Mouse (Mus musculus) liver, postnatal 0 days (tissue): ENCODE data around the gene E130114P18Rik. TPM values are rescaled to one million over a fixed set of nuclear protein-coding genes. Genes with fewer than 3 reads are reported as not detected.
A peak's percentile ranks its signal among the peaks of the same experiment; 100 is the strongest.

ENCODE experiments used
- ATAC-seq: fragments of 200-750 bp; cut with Nextera tagmentation; 2 replicates; pipeline ENCODE4 v1.8.0; 2017; ENCODE audit warnings: mild to moderate bottlenecking, moderate library complexity
- DNase-seq: peaks from one replicate; pipeline ENCODE4 v3.0.0-alpha.2; 2016
- H3K27ac ChIP-seq: fragments of 300-500 bp; sonication (generic); 2 replicates; pipeline ENCODE4 v1.5.1; 2014; ENCODE audit warnings: antibody characterized with exemption, moderate library complexity, mild to moderate bottlenecking, low read depth
- H3K27me3 ChIP-seq: fragments of 300-500 bp; sonication (generic); 2 replicates; pipeline ENCODE4 v1.6.1; 2014; ENCODE audit warnings: low read length, control low read depth, mixed read lengths; ENCODE audit not compliant: insufficient read depth
- H3K36me3 ChIP-seq: fragments of 300-500 bp; sonication (generic); replicated peaks from 2 replicates; pipeline ENCODE4 v1.6.1; 2014; ENCODE audit warnings: mild to moderate bottlenecking, control low read depth, low read length, moderate library complexity, mixed read lengths; ENCODE audit not compliant: insufficient read depth
- H3K4me1 ChIP-seq: fragments of 300-500 bp; sonication (generic); 2 replicates; pipeline ENCODE4 v1.6.1; 2014; ENCODE audit warnings: antibody characterized with exemption, mild to moderate bottlenecking, control low read depth; ENCODE audit not compliant: insufficient read depth
- H3K4me2 ChIP-seq: fragments of 300-500 bp; sonication (generic); 2 replicates; pipeline ENCODE4 v1.6.1; 2014; ENCODE audit warnings: low read depth, mild to moderate bottlenecking, low read length, moderate library complexity, mixed read lengths
- H3K4me3 ChIP-seq: fragments of 300-500 bp; sonication (generic); 2 replicates; pipeline ENCODE4 v1.5.1; 2014; ENCODE audit warnings: low read depth, low read length
- H3K9ac ChIP-seq: fragments of 300-500 bp; sonication (generic); replicated peaks from 2 replicates; pipeline ENCODE4 v1.6.1; 2014; ENCODE audit warnings: mild to moderate bottlenecking, moderate library complexity
- H3K9me3 ChIP-seq: fragments of 300-500 bp; sonication (generic); 2 replicates; pipeline ENCODE4 v1.6.1; 2016; ENCODE audit warnings: mild to moderate bottlenecking, control low read depth, low read length, mixed read lengths
- CTCF ChIP-seq: sonication (generic); IDR thresholded peaks from 2 replicates; pipeline ENCODE4 v1.5.1; 2016; ENCODE audit warnings: antibody characterized with exemption, low read depth
- EP300 ChIP-seq: IDR thresholded peaks from 2 replicates; pipeline ENCODE4 v1.6.1; 2016; ENCODE audit warnings: antibody characterized with exemption, low read depth, mild to moderate bottlenecking
- WGBS: fragments of 180-500 bp; shearing (Covaris S2); extraction: QIAGEN DNeasy Blood & Tissue Kit; methylation state at CpG from one replicate; pipeline ENCODE4 v1.1.7; 2014; ENCODE audit not compliant: insufficient replicate concordance; 5-methylcytosine and 5-hydroxymethylcytosine counted together
- polyA plus RNA-seq: library from polyadenylated mRNA; unstranded; fragments of >200 nt; fragmentation: Nextera tagmentation; extraction: Ambion mirVana; gene quantifications from 2 replicates; pipeline ENCODE4 v1.2.1, GENCODE M21; 2015

The E130114P18Rik gene
- polyA plus RNA-seq, 1 experiment from 2014 or later, result not detected

GRCm38 (mm10) chr4:97635296-97635755 is 142.6 kb downstream of the E130114P18Rik start:
- H3K4me3 ChIP-seq, result no peak overlapping the region
- no peaks in the 10 kb centered on the region for H3K4me1 ChIP-seq
- 70% methylated on average over 6 of the region's 6 CpGs for WGBS
- no peaks in the 10 kb centered on the region for H3K9me3 ChIP-seq
- TF ChIP-seq EP300, result no peak
- no peak for TF ChIP-seq CTCF
- no peaks in the 10 kb centered on the region for H3K27me3 ChIP-seq
- H3K27ac ChIP-seq, result no peak overlapping the region
- no peak overlapping the region for H3K9ac ChIP-seq
- ATAC-seq (no peak), DNase-seq (no peak)
- H3K4me2 ChIP-seq, result no peak overlapping the region
- H3K36me3 ChIP-seq, result no peaks in the 10 kb centered on the region

GRCm38 (mm10) chr4:97628881-97629605 is 148.8 kb downstream of the E130114P18Rik start:
- TF ChIP-seq CTCF, result no peak
- no peak for TF ChIP-seq EP300
- H3K27me3 ChIP-seq, result no peaks in the 10 kb centered on the region
- no peaks in the 10 kb centered on the region for H3K9me3 ChIP-seq
- WGBS, result 48% methylated on average over 14 of the region's 14 CpGs
- no peak overlapping the region for H3K4me3 ChIP-seq
- no peak for DNase-seq
- no peak overlapping the region for H3K4me2 ChIP-seq
- H3K9ac ChIP-seq, result no peak overlapping the region
- peaks cover 5% of the 10 kb centered on the region; the same call in 1 of the 2 replicates for H3K4me1 ChIP-seq
- H3K36me3 ChIP-seq, result no peaks in the 10 kb centered on the region
- ATAC-seq, result no peak
- H3K27ac ChIP-seq, result no peak overlapping the region

- H3K36me3 ChIP-seq, result no peaks in the 10 kb centered on the region
- H3K27ac ChIP-seq, result no peak overlapping the region
- H3K9me3 ChIP-seq, result no peaks in the 10 kb centered on the region
- H3K4me1 ChIP-seq, result peaks cover 5% of the 10 kb centered on the region; the same call in 1 of the 2 replicates
- ATAC-seq, result no peak
- H3K9ac ChIP-seq, result no peak overlapping the region
- no peak for DNase-seq
- no peak for TF ChIP-seq CTCF
- no peak for TF ChIP-seq EP300
- no peak overlapping the region for H3K4me2 ChIP-seq
- H3K27me3 ChIP-seq, result no peaks in the 10 kb centered on the region
- 60% methylated on average over 16 of the region's 16 CpGs for WGBS
- no peak overlapping the region for H3K4me3 ChIP-seq
Observed at GRCm38 (mm10) chr4:97626002-97626720, 151.7 kb downstream of the E130114P18Rik start.

- Histone ChIP-seq H3K27ac (no peak overlapping the region), H3K36me3 (no peaks in the 10 kb centered on the region), H3K4me3 (no peak overlapping the region), H3K4me1 (no peaks in the 10 kb centered on the region), H3K4me2 (no peak overlapping the region), H3K27me3 (no peaks in the 10 kb centered on the region), H3K9ac (no peak overlapping the region), H3K9me3 (no peaks in the 10 kb centered on the region)
- DNase-seq (no peak), ATAC-seq (no peak)
- TF ChIP-seq EP300 (no peak), CTCF (peak; percentile 48)
- 68% methylated on average over 5 of the region's 5 CpGs for WGBS
Observed at GRCm38 (mm10) chr4:97623165-97623564, 154.7 kb downstream of the E130114P18Rik start.

GRCm38 (mm10) chr4:97621731-97622130 is 156.1 kb downstream of the E130114P18Rik start:
- 76% methylated on average over 4 of the region's 4 CpGs for WGBS
- H3K4me3 ChIP-seq, result no peak overlapping the region
- ATAC-seq (no peak), DNase-seq (no peak)
- no peak overlapping the region for H3K9ac ChIP-seq
- H3K4me2 ChIP-seq, result no peak overlapping the region
- H3K4me1 ChIP-seq, result no peaks in the 10 kb centered on the region
- no peak overlapping the region for H3K27ac ChIP-seq
- no peaks in the 10 kb centered on the region for H3K27me3 ChIP-seq
- TF ChIP-seq CTCF (no peak), EP300 (no peak)
- no peaks in the 10 kb centered on the region for H3K36me3 ChIP-seq
- H3K9me3 ChIP-seq, result no peaks in the 10 kb centered on the region

GRCm38 (mm10) chr4:97620409-97620808 is 157.5 kb downstream of the E130114P18Rik start:
- Histone ChIP-seq H3K27me3 (no peaks in the 10 kb centered on the region), H3K36me3 (no peaks in the 10 kb centered on the region), H3K9me3 (no peaks in the 10 kb centered on the region), H3K9ac (no peak overlapping the region), H3K4me3 (no peak overlapping the region), H3K4me1 (no peaks in the 10 kb centered on the region), H3K27ac (no peak overlapping the region), H3K4me2 (no peak overlapping the region)
- DNase-seq (no peak), ATAC-seq (no peak)
- TF ChIP-seq EP300 (no peak), CTCF (no peak)
- WGBS, result 80% methylated on average over 1 of the region's 1 CpGs
